Mouse (Mus musculus) heart, adult 2 months (tissue): Measurements from ENCODE around the gene Rpl12. TPM values are rescaled to one million over a fixed set of nuclear protein-coding genes. Genes with fewer than 3 reads are reported as not detected.

Experiments
- DNase-seq, 2 experiments: peaks; one replicate each; pipeline ENCODE4 v3.0.0; 2021
- H3K27ac ChIP-seq: fragments of 200-600 bp; 2 replicates; pipeline ENCODE4 v1.8.1; 2022
- H3K27me3 ChIP-seq: fragments of 200-500 bp; 2 replicates; pipeline ENCODE4 v1.6.1; 2012; ENCODE audit warnings: mild to moderate bottlenecking, low read length, inconsistent platforms, mixed read lengths; ENCODE audit not compliant: control insufficient read depth, insufficient read depth
- H3K36me3 ChIP-seq: fragments of 200-500 bp; 2 replicates; pipeline ENCODE4 v1.6.1; 2012; ENCODE audit warnings: low read length, inconsistent platforms; ENCODE audit not compliant: control insufficient read depth, insufficient read depth
- H3K4me1 ChIP-seq: fragments of 200-500 bp; 2 replicates; pipeline ENCODE4 v1.6.1; 2011; ENCODE audit warnings: low read length; ENCODE audit not compliant: control insufficient read depth, insufficient read depth
- H3K4me3 ChIP-seq: fragments of 200-600 bp; 2 replicates; pipeline ENCODE4 v1.8.1; 2022
- H3K79me2 ChIP-seq: fragments of 200-500 bp; replicated peaks from 2 replicates; pipeline ENCODE4 v1.6.1; 2012; ENCODE audit warnings: mild to moderate bottlenecking, inconsistent platforms, low read length, moderate library complexity, mixed read lengths; ENCODE audit not compliant: control insufficient read depth, insufficient read depth
- H3K9ac ChIP-seq: fragments of 200-500 bp; 2 replicates; pipeline ENCODE4 v1.6.1; 2012; ENCODE audit warnings: low read depth, mild to moderate bottlenecking, control low read depth, inconsistent platforms, low read length, mixed read lengths
- CTCF ChIP-seq: fragments of 200-600 bp; IDR thresholded peaks from 2 replicates; pipeline ENCODE4 v1.8.1; 2022; ENCODE audit warnings: antibody characterized with exemption, mild to moderate bottlenecking, moderate library complexity
- EP300 ChIP-seq: fragments of 200-500 bp; IDR thresholded peaks from 2 replicates; pipeline ENCODE4 v1.6.1; 2011; ENCODE audit warnings: low read depth, low read length, control low read depth; ENCODE audit not compliant: insufficient read depth
- POLR2A ChIP-seq: fragments of 200-500 bp; IDR thresholded peaks from 2 replicates; pipeline ENCODE4 v1.6.1; 2011; ENCODE audit warnings: mild to moderate bottlenecking, low read depth, low read length, control low read depth; ENCODE audit not compliant: insufficient read depth
- WGBS: fragments of 180-500 bp; shearing (Covaris S2); methylation state at CpG from one replicate; pipeline ENCODE4 v1.1.7; 2018; 5-methylcytosine and 5-hydroxymethylcytosine counted together
- intact Hi-C: fragments of 180-260 bp; cut with DNase I; formaldehyde crosslinking; loops from one replicate; pipeline ENCODE4 v1.15.1; 2025
- polyA plus RNA-seq: library from polyadenylated mRNA; depleted of rRNA; stranded (reverse); fragments of >200 nt; gene quantifications from 2 replicates; pipeline ENCODE4 v1.2.3, GENCODE M21; 2012
- total RNA-seq, 2 experiments: library from RNA; stranded (reverse); gene quantifications; 2 replicates each; pipeline ENCODE4 v1.2.3; 2021

Gene Rpl12
- total and polyA plus RNA-seq, 3 experiments, result 60.6 to 150 (median 64.0) TPM

DNA sequence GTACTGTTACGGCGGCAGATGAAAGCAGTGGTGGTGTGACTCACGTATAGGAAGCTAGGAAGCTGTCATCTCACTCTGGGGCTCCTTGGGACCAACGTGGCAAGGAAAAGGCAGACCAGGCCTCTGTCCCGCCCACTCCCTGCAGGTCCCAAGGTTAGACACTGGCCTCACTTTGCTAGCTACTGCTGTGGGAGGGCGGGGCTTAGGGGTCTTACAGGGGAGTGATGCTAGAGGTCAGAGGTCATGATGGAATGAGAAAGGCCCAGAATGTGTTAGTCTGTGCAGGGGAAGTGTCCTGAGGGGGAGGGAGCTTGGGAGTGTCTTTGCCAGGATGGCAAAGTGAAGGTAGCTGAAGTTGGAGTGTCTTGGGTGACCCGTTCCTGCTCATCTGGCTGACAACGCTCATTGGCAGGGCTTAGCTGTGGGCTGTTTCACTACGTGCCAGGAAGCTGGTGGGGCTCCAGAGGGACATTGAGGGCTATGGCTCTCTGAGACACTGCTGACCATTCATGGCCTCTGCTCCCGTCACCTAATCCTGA lies 37.0 kb upstream of the Rpl12 start:
- no peaks in the 10 kb centered on the region for H3K4me1 ChIP-seq
- H3K9ac ChIP-seq, result no peak overlapping the region
- H3K79me2 ChIP-seq, result no peaks in the 10 kb centered on the region
- WGBS, result 71% methylated on average over 10 of the region's 10 CpGs
- H3K27me3 ChIP-seq, result no peaks in the 10 kb centered on the region
- no peak for TF ChIP-seq CTCF
- TF ChIP-seq EP300, result no peak
- TF ChIP-seq POLR2A, result no peak
- intact Hi-C loops, result no loop called here
- DNase-seq, result no peak
- no peak overlapping the region for H3K27ac ChIP-seq
- no peak overlapping the region for H3K4me3 ChIP-seq
- no peaks in the 10 kb centered on the region for H3K36me3 ChIP-seq

GRCm38 (mm10) chr2:32926330-32927075 lies 34.9 kb upstream of the Rpl12 start:
- H3K4me1 ChIP-seq, result no peaks in the 10 kb centered on the region
- 84% methylated on average over 12 of the region's 12 CpGs for WGBS
- H3K27me3 ChIP-seq, result no peaks in the 10 kb centered on the region
- H3K36me3 ChIP-seq, result no peaks in the 10 kb centered on the region
- no peak overlapping the region for H3K27ac ChIP-seq
- no peak for TF ChIP-seq CTCF
- TF ChIP-seq POLR2A, result no peak
- TF ChIP-seq EP300, result no peak
- H3K4me3 ChIP-seq, result no peak overlapping the region
- H3K9ac ChIP-seq, result no peak overlapping the region
- DNase-seq, result no peak
- intact Hi-C loops, result loop anchor here (5.0 kb wide), 1 partner anchor 139 kb away; no protein-coding TSS in a partner anchor
- H3K79me2 ChIP-seq, result no peaks in the 10 kb centered on the region

GRCm38 (mm10) chr2:32927624-32928234 lies 33.6 kb upstream of the Rpl12 start:
- no peaks in the 10 kb centered on the region for H3K36me3 ChIP-seq
- H3K27ac ChIP-seq, result no peak overlapping the region
- H3K9ac ChIP-seq, result no peak overlapping the region

GRCm38 (mm10) chr2:32928235-32928946 lies 33.0 kb upstream of the Rpl12 start:
- no peaks in the 10 kb centered on the region for H3K79me2 ChIP-seq
- 38% methylated on average over 10 of the region's 10 CpGs for WGBS
- no peak overlapping the region for H3K4me3 ChIP-seq
- H3K9ac ChIP-seq, result no peak overlapping the region
- DNase-seq, result peak; percentile 74 to 76
- TF ChIP-seq EP300 (peak; percentile 74; the same call in 1 of the 2 replicates), POLR2A (no peak), CTCF (peak; percentile 88)
- no peaks in the 10 kb centered on the region for H3K36me3 ChIP-seq
- no peaks in the 10 kb centered on the region for H3K4me1 ChIP-seq
- no peaks in the 10 kb centered on the region for H3K27me3 ChIP-seq
- H3K27ac ChIP-seq, result no peak overlapping the region
- intact Hi-C loops, result loop anchor here (1.0 to 5.0 kb wide), 2 partner anchors 64 to 141 kb away; no protein-coding TSS in a partner anchor

More at GRCm38 (mm10) chr2:32927624-32928234, 33.6 kb upstream of the Rpl12 start:
- intact Hi-C loops, result loop anchor here (1.0 to 5.0 kb wide), 2 partner anchors 63 to 140 kb away; no protein-coding TSS in a partner anchor
- Histone ChIP-seq H3K4me1 (no peaks in the 10 kb centered on the region), H3K4me3 (no peak overlapping the region), H3K27me3 (no peaks in the 10 kb centered on the region), H3K79me2 (no peaks in the 10 kb centered on the region)
- TF ChIP-seq CTCF, result no peak
- no peak for TF ChIP-seq POLR2A
- TF ChIP-seq EP300, result no peak
- WGBS, result 66% methylated on average over 15 of the region's 15 CpGs
- DNase-seq, result no peak

DNA sequence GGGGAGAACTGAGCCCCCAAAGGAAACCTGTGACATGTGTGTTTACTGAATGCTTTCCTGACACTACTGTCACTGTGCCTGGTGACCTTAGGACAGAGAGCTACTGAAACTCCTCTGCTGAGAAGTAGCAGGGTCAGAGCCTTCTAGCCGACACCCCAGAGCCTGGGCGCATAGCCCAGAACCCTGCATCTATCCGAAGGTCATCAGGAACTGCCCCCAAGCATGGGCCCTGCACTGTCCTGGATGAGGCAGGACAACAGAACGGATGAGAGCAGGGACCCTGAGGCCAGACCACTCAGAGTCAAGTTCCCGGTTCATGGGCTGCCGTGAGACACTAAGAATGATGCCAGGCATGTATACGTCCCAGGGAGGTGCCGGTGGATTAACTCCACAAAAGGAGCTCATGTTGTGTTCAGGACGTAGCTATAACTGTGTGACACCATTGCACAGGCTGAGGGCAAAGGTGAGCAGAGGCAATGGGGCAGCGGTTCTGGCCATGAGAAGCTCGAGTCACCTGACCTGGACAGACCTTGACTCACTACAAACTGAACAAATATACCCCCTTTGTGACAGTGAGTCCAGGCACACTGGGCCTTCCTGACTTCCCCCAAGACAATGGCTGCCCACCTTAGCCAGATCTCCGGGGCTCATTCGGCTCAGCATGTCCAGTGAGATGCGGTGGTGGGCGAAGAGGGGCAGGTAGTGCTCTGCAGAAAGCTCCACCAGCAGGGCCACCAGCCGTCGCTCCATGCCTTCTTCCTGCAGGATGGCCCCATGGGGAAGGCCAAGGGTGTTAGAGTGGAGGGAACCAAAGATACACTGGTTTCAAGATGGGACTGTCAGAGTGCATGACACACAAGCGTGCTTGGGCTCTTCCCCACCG lies 32.2 kb upstream of the Rpl12 start:
- 87% methylated on average over 19 of the region's 19 CpGs for WGBS
- H3K27ac ChIP-seq, result no peak overlapping the region
- no peaks in the 10 kb centered on the region for H3K36me3 ChIP-seq

More for the DNA sequence above, 32.2 kb upstream of the Rpl12 start:
- Histone ChIP-seq H3K79me2 (no peaks in the 10 kb centered on the region), H3K27me3 (no peaks in the 10 kb centered on the region), H3K9ac (no peak overlapping the region), H3K4me3 (no peak overlapping the region), H3K4me1 (no peaks in the 10 kb centered on the region)
- intact Hi-C loops, result loop anchor here (1.0 to 5.0 kb wide), 2 partner anchors 65 to 142 kb away; no protein-coding TSS in a partner anchor
- TF ChIP-seq CTCF (no peak), EP300 (no peak), POLR2A (no peak)
- no peak for DNase-seq
